Mouse (Mus musculus) C2C12 (cell line): ENCODE results near the gene 0610030E20Rik. TPM values are rescaled to one million over a fixed set of nuclear protein-coding genes. Genes with fewer than 3 reads are reported as not detected.

Source experiments
- H3K27me3 ChIP-seq: one replicate; pipeline ENCODE4 v1.6.1; 2011; ENCODE audit not compliant: control insufficient read depth, insufficient read depth, insufficient read length
- H3K36me3 ChIP-seq: one replicate; pipeline ENCODE4 v1.6.1; 2011; ENCODE audit not compliant: control insufficient read depth, insufficient read depth
- H3K4me3 ChIP-seq: one replicate; pipeline ENCODE4 v1.5.1; 2011; ENCODE audit warnings: mild to moderate bottlenecking, control low read depth; ENCODE audit not compliant: poor library complexity, insufficient read depth, severe bottlenecking
- H3K79me2 ChIP-seq: one replicate; pipeline ENCODE4 v1.6.1; 2011; ENCODE audit not compliant: control insufficient read depth, insufficient read depth
- H3K79me3 ChIP-seq: one replicate; pipeline ENCODE4 v1.6.1; 2011; ENCODE audit warnings: low read depth, control low read depth
- H3ac ChIP-seq: one replicate; pipeline ENCODE3; 2011; ENCODE audit warnings: low read depth; ENCODE audit not compliant: control insufficient read depth, insufficient read length
- CEBPB ChIP-seq: IDR thresholded peaks from one replicate; pipeline ENCODE4 v1.6.1; 2011; ENCODE audit warnings: low read depth, mild to moderate bottlenecking, control low read depth, moderate library complexity
- CTCF ChIP-seq: IDR thresholded peaks from one replicate; pipeline ENCODE4 v1.5.1; 2011; ENCODE audit not compliant: control insufficient read depth, insufficient read depth, insufficient read length
- FOSL1 ChIP-seq: IDR thresholded peaks from one replicate; pipeline ENCODE4 v1.8.0; 2011; ENCODE audit warnings: mild to moderate bottlenecking, low read length; ENCODE audit not compliant: poor library complexity, insufficient read depth, severe bottlenecking
- MAX ChIP-seq: IDR thresholded peaks from one replicate; pipeline ENCODE4 v1.6.1; 2011; ENCODE audit warnings: mild to moderate bottlenecking, control low read depth
- MYOD1 ChIP-seq: IDR thresholded peaks from one replicate; pipeline ENCODE4 v1.6.1; 2011; ENCODE audit warnings: low read depth; ENCODE audit not compliant: control insufficient read depth, insufficient read length
- MYOG ChIP-seq: IDR thresholded peaks from one replicate; pipeline ENCODE4 v1.6.1; 2011; ENCODE audit not compliant: control insufficient read depth, insufficient read length; ENCODE audit errors: extremely low read depth
- USF1 ChIP-seq: IDR thresholded peaks from one replicate; pipeline ENCODE4 v1.6.1; 2011; ENCODE audit warnings: low read depth, mild to moderate bottlenecking, control low read depth, moderate library complexity
- polyA plus RNA-seq: library from polyadenylated mRNA; unstranded; fragments of >200 nt; fragmentation: generic; extraction: Trizol; gene quantifications from one replicate; pipeline ENCODE4 v1.2.1, GENCODE M21; 2012; ENCODE audit warnings: missing spikeins

0610030E20Rik gene
- polyA plus RNA-seq, 1 experiment: 5.2 TPM

- peaks cover 93% of the 10 kb centered on the region for H3K36me3 ChIP-seq
- TF ChIP-seq USF1: no peak
- TF ChIP-seq MYOG: no peak
- no peak for TF ChIP-seq CTCF
- TF ChIP-seq MYOD1: no peak
- no peak for TF ChIP-seq MAX
- no peak for TF ChIP-seq CEBPB
- TF ChIP-seq FOSL1: no peak
- no peaks in the 10 kb centered on the region for H3K27me3 ChIP-seq
- no peak overlapping the region for H3K4me3 ChIP-seq
- no peaks in the 10 kb centered on the region for H3K79me2 ChIP-seq
- H3K79me3 ChIP-seq: no peaks in the 10 kb centered on the region
- no peak overlapping the region for H3ac ChIP-seq
Measured at GRCm38 (mm10) chr6:72326274-72326673, 20.8 kb upstream of the 0610030E20Rik start.

GRCm38 (mm10) chr6:72329019-72329418 lies 18.1 kb upstream of the 0610030E20Rik start:
- no peak overlapping the region for H3ac ChIP-seq
- no peaks in the 10 kb centered on the region for H3K27me3 ChIP-seq
- peaks cover 93% of the 10 kb centered on the region for H3K36me3 ChIP-seq
- H3K4me3 ChIP-seq: no peak overlapping the region
- no peaks in the 10 kb centered on the region for H3K79me3 ChIP-seq
- H3K79me2 ChIP-seq: no peaks in the 10 kb centered on the region
- no peak for TF ChIP-seq MYOG
- TF ChIP-seq CEBPB: no peak
- no peak for TF ChIP-seq MYOD1
- TF ChIP-seq MAX: no peak
- TF ChIP-seq FOSL1: no peak
- TF ChIP-seq CTCF: no peak
- no peak for TF ChIP-seq USF1

- no peaks in the 10 kb centered on the region for H3K79me2 ChIP-seq
- no peaks in the 10 kb centered on the region for H3K79me3 ChIP-seq
- TF ChIP-seq MAX (no peak), MYOG (no peak), CEBPB (no peak), CTCF (no peak), FOSL1 (no peak), MYOD1 (no peak), USF1 (no peak)
- H3K27me3 ChIP-seq: no peaks in the 10 kb centered on the region
- H3K36me3 ChIP-seq: peaks cover 83% of the 10 kb centered on the region
- no peak overlapping the region for H3ac ChIP-seq
- no peak overlapping the region for H3K4me3 ChIP-seq
Measured at GRCm38 (mm10) chr6:72330133-72330532, 17.0 kb upstream of the 0610030E20Rik start.

- no peak for TF ChIP-seq MYOD1
- no peak for TF ChIP-seq CTCF
- TF ChIP-seq MYOG: no peak
- TF ChIP-seq FOSL1: no peak
- no peak for TF ChIP-seq USF1
- TF ChIP-seq MAX: no peak
- no peak for TF ChIP-seq CEBPB
- Histone ChIP-seq H3K4me3 (no peak overlapping the region), H3K36me3 (peaks cover 86% of the 10 kb centered on the region), H3K27me3 (no peaks in the 10 kb centered on the region), H3ac (no peak overlapping the region), H3K79me3 (no peaks in the 10 kb centered on the region), H3K79me2 (no peaks in the 10 kb centered on the region)
Measured at GRCm38 (mm10) chr6:72333111-72333510, 14.0 kb upstream of the 0610030E20Rik start.

- peaks cover 52% of the 10 kb centered on the region for H3K79me2 ChIP-seq
- H3K27me3 ChIP-seq: no peaks in the 10 kb centered on the region
- H3K79me3 ChIP-seq: peaks cover 38% of the 10 kb centered on the region
- H3K36me3 ChIP-seq: peaks cover 56% of the 10 kb centered on the region
- H3K4me3 ChIP-seq: no peak overlapping the region
- H3ac ChIP-seq: no peak overlapping the region
- TF ChIP-seq MYOD1: no peak
- no peak for TF ChIP-seq CEBPB
- no peak for TF ChIP-seq MYOG
- TF ChIP-seq MAX: no peak
- no peak for TF ChIP-seq USF1
Measured at GRCm38 (mm10) chr6:72340481-72340880, 6.6 kb upstream of the 0610030E20Rik start.

GRCm38 (mm10) chr6:72344396-72345073 lies 2.6 kb upstream of the 0610030E20Rik start:
- peaks cover 76% of the 10 kb centered on the region for H3K79me2 ChIP-seq
- H3ac ChIP-seq: peak overlapping the region; percentile 93
- TF ChIP-seq MYOG: no peak
- no peak for TF ChIP-seq FOSL1
- no peak for TF ChIP-seq MYOD1
- no peak for TF ChIP-seq MAX
- TF ChIP-seq CEBPB: no peak
- no peak for TF ChIP-seq USF1
- no peak for TF ChIP-seq CTCF
- H3K4me3 ChIP-seq: peak overlapping the region; percentile 83
- no peaks in the 10 kb centered on the region for H3K27me3 ChIP-seq
- H3K79me3 ChIP-seq: peaks cover 56% of the 10 kb centered on the region
- H3K36me3 ChIP-seq: peaks cover 32% of the 10 kb centered on the region
